Mouse (Mus musculus) intestine, embryonic 14.5 days (tissue): ENCODE measurements around the gene Polr3gl. TPM values are rescaled to one million over a fixed set of nuclear protein-coding genes. Genes with fewer than 3 reads are reported as not detected.

Experiments
- ATAC-seq: fragments of 200-750 bp; cut with Nextera tagmentation; replicated peaks from 2 replicates; pipeline ENCODE4 v1.8.0; 2017; ENCODE audit warnings: low read depth, moderate number of reproducible peaks, moderate TSS enrichment, moderate library complexity; ENCODE audit not compliant: low FRiP score, low TSS enrichment
- DNase-seq: peaks from one replicate; pipeline ENCODE4 v3.0.0-alpha.2; 2018; ENCODE audit warnings: low spot score
- H3K27ac ChIP-seq: fragments of 300-500 bp; sonication (generic); 2 replicates; pipeline ENCODE4 v1.5.1; 2014; ENCODE audit warnings: low read depth, mild to moderate bottlenecking, control low read depth
- H3K27me3 ChIP-seq: fragments of 300-500 bp; sonication (generic); replicated peaks from 2 replicates; pipeline ENCODE4 v1.6.1; 2014; ENCODE audit warnings: low read length, control low read depth; ENCODE audit not compliant: control insufficient read depth, insufficient read depth
- H3K36me3 ChIP-seq: fragments of 300-500 bp; sonication (generic); 2 replicates; pipeline ENCODE4 v1.6.1; 2014; ENCODE audit warnings: low read length, control low read depth; ENCODE audit not compliant: control insufficient read depth, insufficient read depth
- H3K4me1 ChIP-seq: fragments of 300-500 bp; sonication (generic); replicated peaks from 2 replicates; pipeline ENCODE4 v1.6.1; 2014; ENCODE audit warnings: low read length, control low read depth, mixed read lengths; ENCODE audit not compliant: control insufficient read depth, insufficient read depth
- H3K4me2 ChIP-seq: fragments of 300-500 bp; sonication (generic); 2 replicates; pipeline ENCODE4 v1.6.1; 2014; ENCODE audit warnings: low read length
- H3K4me3 ChIP-seq: fragments of 300-500 bp; sonication (generic); 2 replicates; pipeline ENCODE4 v1.5.1; 2014; ENCODE audit warnings: low read depth, low read length, control low read depth, mixed read lengths
- H3K9ac ChIP-seq: fragments of 300-500 bp; sonication (generic); 2 replicates; pipeline ENCODE4 v1.6.1; 2014; ENCODE audit warnings: mild to moderate bottlenecking, low read length
- H3K9me3 ChIP-seq: fragments of 300-500 bp; sonication (generic); 2 replicates; pipeline ENCODE4 v1.6.1; 2016; ENCODE audit warnings: low read length, control low read depth; ENCODE audit not compliant: control insufficient read depth
- WGBS: fragments of 180-500 bp; shearing (Covaris S2); extraction: QIAGEN DNeasy Blood & Tissue Kit; methylation state at CpG from one replicate; pipeline ENCODE4 v1.1.7; 2014; 5-methylcytosine and 5-hydroxymethylcytosine counted together
- polyA plus RNA-seq: library from polyadenylated mRNA; unstranded; fragments of >200 nt; fragmentation: Nextera tagmentation; extraction: Ambion mirVana; gene quantifications from 2 replicates; pipeline ENCODE4 v1.2.1, GENCODE M21; 2014

Polr3gl gene
- polyA plus RNA-seq, 1 experiment from 2014 or later = 13.6 TPM

DNA sequence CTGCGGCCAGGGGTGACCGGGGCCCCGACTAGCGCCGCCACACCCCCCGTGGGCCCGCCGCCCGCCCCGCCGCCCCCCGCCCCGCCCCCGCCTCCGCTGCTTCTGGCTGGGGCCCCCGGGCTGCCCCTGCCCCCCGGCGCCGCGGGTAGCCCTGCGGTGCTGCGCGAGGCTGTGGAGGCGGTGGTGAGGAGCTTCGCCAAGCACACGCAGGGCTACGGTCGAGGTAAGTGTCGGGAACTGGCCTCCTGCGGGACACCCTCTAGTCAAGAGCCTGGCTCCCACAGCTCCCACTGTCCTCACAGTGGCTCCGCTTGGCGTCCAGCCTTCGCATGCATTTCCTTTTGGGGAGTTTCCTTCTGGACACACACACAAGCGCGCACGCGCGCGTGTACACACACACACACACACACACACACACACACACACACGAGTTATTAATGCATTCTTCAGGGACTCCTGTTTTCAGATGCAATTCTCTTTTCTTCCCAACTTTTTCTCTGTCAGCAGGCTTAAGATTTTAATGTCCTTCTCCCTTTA is 7.3 kb upstream of the Polr3gl start:
- ATAC-seq (peak; percentile 57), DNase-seq (peak; percentile 79)
- Histone ChIP-seq H3K36me3 (peaks cover 10% of the 10 kb centered on the region; the same call in 1 of the 2 replicates), H3K9ac (peak overlapping the region; percentile 70), H3K4me3 (peak overlapping the region; percentile 65), H3K9me3 (no peaks in the 10 kb centered on the region), H3K27ac (peak overlapping the region; percentile 94), H3K4me2 (peak overlapping the region; percentile 74), H3K4me1 (peaks cover 30% of the 10 kb centered on the region), H3K27me3 (peaks cover 13% of the 10 kb centered on the region; the same call in 1 of the 2 replicates)
- under 1% methylated on average over 30 of the region's 40 CpGs for WGBS

DNA sequence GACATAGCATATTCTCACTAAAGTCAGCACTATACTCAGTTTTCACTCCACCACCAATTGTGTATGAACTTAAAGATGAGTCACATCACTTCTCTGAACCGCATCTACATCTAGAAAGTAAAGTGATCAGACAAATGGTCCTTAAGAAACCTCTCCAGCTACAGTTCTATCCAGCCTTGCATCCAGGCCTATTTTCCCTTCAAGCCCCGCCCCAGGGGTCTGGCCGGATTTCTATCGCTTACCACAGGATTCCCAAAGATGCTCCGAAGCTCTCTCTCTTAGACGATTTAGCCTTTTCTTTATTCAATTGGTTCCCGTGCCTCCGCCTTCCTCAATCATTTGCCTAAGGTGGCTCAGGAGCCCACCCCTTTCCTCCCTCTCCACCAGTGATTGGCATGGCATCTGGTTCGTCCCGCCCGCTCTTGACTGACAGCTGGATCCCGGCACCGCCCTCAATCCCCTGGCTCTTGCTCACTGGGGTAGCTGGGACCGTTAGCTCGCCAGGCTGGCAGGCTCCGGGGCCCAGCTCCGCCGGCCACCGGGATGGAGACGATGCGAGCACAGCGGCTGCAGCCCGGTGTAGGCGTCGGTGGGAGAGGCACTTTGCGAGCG is 6.8 kb upstream of the Polr3gl start, which contains the start of gene Lix1l:
Lix1l (plus strand) TSS at position 511 of the 612 bp plus-strand sequence.
- ATAC-seq (peak; percentile 91), DNase-seq (peak; percentile 91)
- Histone ChIP-seq H3K27me3 (peaks cover 17% of the 10 kb centered on the region; the same call in 1 of the 2 replicates), H3K4me1 (peaks cover 36% of the 10 kb centered on the region), H3K36me3 (peaks cover 10% of the 10 kb centered on the region; the same call in 1 of the 2 replicates), H3K9ac (peak within 1 kb of the TSS; percentile 70), H3K4me3 (peak within 1 kb of the TSS; percentile 65), H3K9me3 (no peaks in the 10 kb centered on the region), H3K27ac (peak within 1 kb of the TSS; percentile 94), H3K4me2 (peak within 1 kb of the TSS; percentile 74)
- WGBS = under 1% methylated on average over 27 of the region's 27 CpGs

DNA sequence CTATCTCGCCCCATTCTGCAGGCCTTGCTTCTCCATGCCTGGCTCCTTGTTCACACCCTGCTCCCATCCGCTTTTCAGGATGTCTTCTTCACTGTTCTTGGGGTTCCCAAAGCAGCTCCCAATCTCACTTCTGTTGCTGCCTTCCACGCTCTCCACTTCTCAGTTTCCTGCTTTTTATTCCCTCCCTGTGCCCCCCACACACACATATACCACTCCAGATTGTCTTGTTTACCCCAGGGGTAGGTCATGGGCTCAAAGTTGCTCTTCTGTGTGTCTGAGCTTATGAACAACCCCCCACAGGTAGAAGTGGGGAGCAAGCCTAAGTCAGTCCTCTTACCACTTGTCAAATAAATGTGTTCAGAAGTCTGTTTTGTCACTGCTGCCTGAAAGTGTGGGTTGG is 5.4 kb upstream of the Polr3gl start:
- Histone ChIP-seq H3K27me3 (peaks cover 24% of the 10 kb centered on the region; the same call in 1 of the 2 replicates), H3K9ac (no peak overlapping the region), H3K36me3 (peaks cover 7% of the 10 kb centered on the region; the same call in 1 of the 2 replicates), H3K4me2 (no peak overlapping the region), H3K27ac (no peak overlapping the region), H3K4me1 (peaks cover 38% of the 10 kb centered on the region), H3K9me3 (no peaks in the 10 kb centered on the region), H3K4me3 (no peak overlapping the region)
- no peak for DNase-seq
- 83% methylated on average over 3 of the region's 3 CpGs for WGBS
- no peak for ATAC-seq

DNA sequence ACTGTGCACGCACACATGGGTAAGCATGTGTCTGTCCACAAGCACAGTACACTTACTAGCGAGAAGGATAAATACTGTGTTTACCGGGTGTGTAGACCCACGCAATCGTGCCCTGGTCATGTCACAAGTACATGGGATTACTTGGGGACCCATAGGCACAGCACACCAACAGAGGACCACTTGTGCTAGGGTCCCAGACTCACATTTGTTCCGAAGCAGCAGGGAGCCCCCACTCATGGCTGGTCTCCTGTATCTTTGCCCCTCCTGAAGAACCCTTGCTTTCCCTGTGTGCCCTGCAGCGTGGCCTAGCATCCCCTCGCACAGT is 5.0 kb upstream of the Polr3gl start:
- no peak for DNase-seq
- H3K4me3 ChIP-seq = 0 out of 2 replicates have a peak overlapping the region, but pooled peaks have one; percentile 48
- WGBS = 56% methylated on average over 8 of the region's 8 CpGs
- no peaks in the 10 kb centered on the region for H3K9me3 ChIP-seq
- peaks cover 38% of the 10 kb centered on the region for H3K4me1 ChIP-seq
- H3K4me2 ChIP-seq = peak overlapping the region; percentile 96
- peaks cover 24% of the 10 kb centered on the region; the same call in 1 of the 2 replicates for H3K27me3 ChIP-seq
- H3K27ac ChIP-seq = no peak overlapping the region
- peaks cover 7% of the 10 kb centered on the region; the same call in 1 of the 2 replicates for H3K36me3 ChIP-seq
- H3K9ac ChIP-seq = no peak overlapping the region
- ATAC-seq = no peak

DNA sequence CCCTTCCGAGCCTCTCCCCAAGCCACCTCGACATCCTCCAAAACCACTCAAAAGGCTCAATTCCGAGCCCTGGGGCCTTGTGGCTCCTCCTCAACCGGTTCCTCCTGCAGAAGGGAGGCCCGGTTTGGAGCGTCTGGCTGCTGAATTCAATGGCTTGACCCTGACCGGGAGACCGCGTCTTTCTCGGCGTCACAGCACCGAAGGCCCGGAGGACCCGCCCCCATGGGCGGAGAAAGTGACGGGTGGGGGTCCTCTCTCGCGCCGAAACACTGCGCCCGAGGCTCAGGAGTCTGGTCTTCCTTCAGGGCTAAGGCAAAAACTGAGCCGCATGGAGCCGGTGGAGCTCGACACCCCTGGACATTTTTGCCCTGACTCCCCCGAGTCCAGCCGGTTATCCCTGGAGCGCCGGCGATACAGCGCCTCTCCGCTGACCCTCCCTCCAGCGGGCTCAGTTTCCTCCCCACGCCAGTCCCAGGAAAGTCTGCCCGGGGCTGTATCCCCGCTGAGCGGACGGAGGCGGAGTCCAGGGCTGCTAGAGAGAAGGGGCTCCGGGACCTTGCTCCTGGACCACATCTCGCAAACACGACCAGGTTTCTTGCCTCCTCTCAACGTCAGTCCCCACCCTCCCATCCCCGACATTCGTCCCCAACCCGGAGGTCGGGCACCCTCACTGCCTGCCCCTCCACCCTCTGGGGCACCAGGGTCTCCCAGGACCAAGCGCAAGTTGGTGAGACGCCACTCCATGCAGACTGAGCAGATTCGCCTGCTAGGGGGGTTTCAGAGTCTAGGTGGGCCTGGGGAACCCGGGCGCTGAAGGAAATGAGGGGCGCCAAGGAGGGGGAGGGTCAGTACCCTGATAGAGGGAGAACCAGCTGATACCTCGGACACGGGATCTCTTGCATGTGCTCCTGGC is 4.4 kb upstream of the Polr3gl start:
- H3K36me3 ChIP-seq = 0 out of 2 replicates have a peak, but pooled peaks cover under 1% of the 10 kb centered on the region
- WGBS = 1% methylated on average over 54 of the region's 54 CpGs
- peaks cover 34% of the 10 kb centered on the region for H3K4me1 ChIP-seq
- peaks cover 24% of the 10 kb centered on the region; the same call in 1 of the 2 replicates for H3K27me3 ChIP-seq
- ATAC-seq = no peak
- peak overlapping the region; percentile 96 for H3K4me2 ChIP-seq
- H3K4me3 ChIP-seq = peak overlapping the region; percentile 48
- H3K9ac ChIP-seq = peak overlapping the region; percentile 50
- DNase-seq = peak; percentile 82
- no peaks in the 10 kb centered on the region for H3K9me3 ChIP-seq
- peak overlapping the region; percentile 47 for H3K27ac ChIP-seq

DNA sequence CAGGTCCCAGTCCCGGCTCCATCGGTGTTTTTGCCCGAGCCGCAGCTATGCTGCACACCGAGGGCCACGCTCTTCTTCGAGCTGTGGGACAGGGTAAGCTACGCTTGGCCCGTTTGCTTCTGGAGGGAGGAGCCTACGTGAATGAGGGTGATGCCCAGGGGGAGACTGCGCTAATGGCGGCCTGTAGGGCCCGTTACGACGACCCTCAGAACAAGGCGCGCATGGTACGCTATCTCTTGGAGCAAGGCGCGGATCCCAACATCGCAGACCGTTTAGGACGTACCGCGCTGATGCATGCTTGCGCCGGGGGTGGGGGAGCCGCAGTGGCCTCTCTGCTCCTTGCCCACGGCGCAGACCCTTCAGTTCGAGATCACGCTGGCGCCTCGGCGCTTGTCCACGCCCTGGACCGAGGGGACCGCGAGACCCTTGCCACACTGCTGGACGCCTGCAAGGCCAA is 3.5 kb upstream of the Polr3gl start:
- Histone ChIP-seq H3K36me3 (no peaks in the 10 kb centered on the region), H3K4me3 (peak overlapping the region; percentile 48), H3K9me3 (no peaks in the 10 kb centered on the region), H3K4me2 (peak overlapping the region; percentile 96), H3K9ac (peak overlapping the region; percentile 50), H3K27me3 (peaks cover 24% of the 10 kb centered on the region; the same call in 1 of the 2 replicates), H3K27ac (peak overlapping the region; percentile 47), H3K4me1 (peaks cover 35% of the 10 kb centered on the region)
- ATAC-seq (no peak), DNase-seq (peak; percentile 78)
- under 1% methylated on average over 40 of the region's 40 CpGs for WGBS

DNA sequence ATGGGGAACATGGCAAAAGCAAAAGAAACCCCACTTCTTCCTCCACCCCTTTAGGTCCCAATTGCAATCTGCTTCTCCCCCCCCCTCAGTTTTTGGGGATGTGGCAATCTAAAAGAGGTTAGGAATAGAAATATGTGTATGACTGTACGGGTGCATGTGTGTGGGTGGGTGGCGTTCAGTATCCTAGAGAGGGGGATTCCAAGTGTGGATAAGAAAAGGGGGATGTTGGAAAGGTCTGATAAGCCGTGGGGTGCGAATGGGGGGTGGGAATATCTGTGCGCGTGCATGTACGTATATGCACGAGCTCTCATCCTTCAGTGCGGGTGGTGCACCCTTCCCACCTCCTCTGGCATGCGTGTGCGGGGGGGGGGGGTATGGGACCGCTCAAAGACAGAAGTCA is 2.9 kb upstream of the Polr3gl start:
- Histone ChIP-seq H3K36me3 (no peaks in the 10 kb centered on the region), H3K4me1 (peaks cover 37% of the 10 kb centered on the region), H3K4me3 (peak overlapping the region; percentile 48), H3K27ac (no peak overlapping the region), H3K4me2 (peak overlapping the region; percentile 96), H3K27me3 (peaks cover 24% of the 10 kb centered on the region; the same call in 1 of the 2 replicates), H3K9me3 (no peaks in the 10 kb centered on the region), H3K9ac (peak overlapping the region; percentile 50)
- WGBS = 2% methylated on average over 11 of the region's 12 CpGs
- ATAC-seq (no peak), DNase-seq (no peak)

DNA sequence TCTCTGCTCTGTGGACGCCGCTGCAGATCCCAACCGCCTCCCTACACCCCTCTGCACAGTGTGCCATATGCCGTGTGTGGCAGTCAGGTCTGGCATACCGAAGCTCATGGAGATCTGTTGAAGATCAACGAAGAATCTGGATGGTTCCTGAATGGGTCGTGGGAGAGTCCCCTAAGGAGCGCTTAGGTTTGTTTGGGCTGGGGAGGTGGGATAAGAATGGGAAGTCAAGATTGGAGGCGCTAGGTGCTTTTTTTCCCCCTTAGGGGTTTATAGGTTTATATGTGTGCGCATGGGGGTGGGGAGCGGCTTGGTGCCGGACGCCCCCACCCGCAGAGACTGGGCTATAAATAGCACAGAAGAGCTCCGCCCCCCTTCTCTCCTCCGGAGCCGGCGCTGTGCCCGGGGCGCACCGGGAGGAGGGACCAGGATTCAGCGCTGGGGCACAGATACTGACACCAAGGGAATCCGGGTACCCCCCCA is 2.3 kb upstream of the Polr3gl start, which contains the start of gene Ankrd34a:
Ankrd34a (plus strand) TSS at position 409 of the 480 bp plus-strand sequence.
- Histone ChIP-seq H3K27me3 (peaks cover 24% of the 10 kb centered on the region; the same call in 1 of the 2 replicates), H3K4me1 (peaks cover 37% of the 10 kb centered on the region), H3K9ac (peak within 1 kb of the TSS; percentile 50), H3K4me3 (peak within 1 kb of the TSS; percentile 48), H3K9me3 (no peaks in the 10 kb centered on the region), H3K36me3 (no peaks in the 10 kb centered on the region), H3K27ac (peak within 1 kb of the TSS; percentile 47; the same call in 1 of the 2 replicates), H3K4me2 (peak within 1 kb of the TSS; percentile 96)
- no peak for ATAC-seq
- no peak for DNase-seq
- 1% methylated on average over 19 of the region's 23 CpGs for WGBS
